Mouse (Mus musculus) neural tube, embryonic 10.5 days (tissue): ENCODE data around the gene Shroom3.
A peak's percentile ranks its signal among the peaks of the same experiment; 100 is the strongest.
"Not testable (repeated sequence)": the region's sequence is repeated elsewhere in the genome, so short reads cannot be mapped to it uniquely, and the experiment has no call there.

Experiments used
- DNase-seq: peaks from one replicate; pipeline ENCODE4 v3.0.0-alpha.2; 2017; ENCODE audit warnings: low spot score; ENCODE audit errors: extremely low spot score

Shroom3 gene

GRCm38 (mm10) chr5:92893284-92893683 is 210.0 kb downstream of the Shroom3 start:
- DNase-seq = no peak

DNA sequence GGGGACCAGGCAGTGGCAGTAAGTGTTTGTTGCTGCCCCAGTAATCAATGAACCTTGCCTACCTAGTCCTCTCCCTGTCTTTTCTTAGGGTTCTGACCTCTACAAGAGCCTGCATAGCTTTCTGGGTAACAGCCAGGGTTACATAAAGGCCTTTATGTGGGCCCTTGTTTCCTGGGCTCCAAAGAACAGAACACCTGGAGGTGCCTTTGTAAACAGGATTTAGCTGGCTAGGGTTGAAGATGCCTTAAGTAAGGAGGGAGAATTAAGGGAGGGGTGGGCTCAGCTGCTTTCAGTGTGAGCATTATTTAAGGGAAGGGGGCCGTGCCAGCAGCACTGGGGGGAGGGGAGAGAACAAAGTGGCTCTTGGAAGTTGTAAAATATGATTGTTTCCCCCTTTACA is 210.5 kb downstream of the Shroom3 start:
- DNase-seq = no peak

DNA sequence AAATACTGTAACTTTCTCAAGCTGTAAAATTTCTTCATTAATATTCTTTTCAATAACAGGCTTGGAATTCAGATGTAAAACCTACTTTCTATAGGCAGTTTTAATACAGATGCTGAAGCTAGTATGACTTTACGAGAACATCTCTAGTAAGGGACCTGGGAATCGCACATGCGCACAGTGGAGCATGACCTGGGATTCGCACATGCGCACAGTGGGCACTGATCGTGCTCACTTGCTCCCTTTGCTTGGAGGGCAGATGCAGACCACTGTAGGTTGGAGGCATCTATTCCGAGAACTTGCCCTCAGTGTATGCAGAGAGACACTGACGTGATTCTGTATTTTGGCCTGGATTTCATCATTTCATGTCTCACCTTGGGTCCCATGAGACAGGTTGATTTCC is 212.6 kb downstream of the Shroom3 start:
- no peak for DNase-seq

DNA sequence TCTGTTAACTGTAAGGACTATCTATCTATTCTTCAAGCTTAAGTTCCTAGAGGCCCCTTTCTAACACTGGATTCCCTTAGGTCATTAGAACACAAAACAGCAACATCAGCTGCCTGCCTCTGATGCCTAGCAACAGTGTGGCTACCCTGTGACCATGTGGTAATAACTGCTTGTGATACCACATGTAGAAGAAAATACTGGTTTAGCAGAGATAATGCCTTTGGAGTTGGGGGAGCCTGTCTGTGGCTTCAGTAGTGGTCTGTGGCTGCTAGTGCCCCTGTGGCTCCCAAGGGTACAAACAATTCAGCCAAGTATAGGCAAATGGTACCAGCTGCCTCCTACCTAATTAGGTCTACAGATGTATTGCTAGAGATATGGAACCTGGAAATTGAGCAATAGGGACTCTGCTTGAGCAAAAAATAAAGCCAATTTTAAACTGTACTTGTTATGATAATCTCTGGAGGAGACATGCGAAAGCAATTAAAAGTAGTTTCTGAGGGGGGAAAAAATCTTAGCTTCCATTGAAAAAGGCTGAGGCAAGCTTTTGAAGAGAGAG is 213.6 kb downstream of the Shroom3 start:
- no peak for DNase-seq

DNA sequence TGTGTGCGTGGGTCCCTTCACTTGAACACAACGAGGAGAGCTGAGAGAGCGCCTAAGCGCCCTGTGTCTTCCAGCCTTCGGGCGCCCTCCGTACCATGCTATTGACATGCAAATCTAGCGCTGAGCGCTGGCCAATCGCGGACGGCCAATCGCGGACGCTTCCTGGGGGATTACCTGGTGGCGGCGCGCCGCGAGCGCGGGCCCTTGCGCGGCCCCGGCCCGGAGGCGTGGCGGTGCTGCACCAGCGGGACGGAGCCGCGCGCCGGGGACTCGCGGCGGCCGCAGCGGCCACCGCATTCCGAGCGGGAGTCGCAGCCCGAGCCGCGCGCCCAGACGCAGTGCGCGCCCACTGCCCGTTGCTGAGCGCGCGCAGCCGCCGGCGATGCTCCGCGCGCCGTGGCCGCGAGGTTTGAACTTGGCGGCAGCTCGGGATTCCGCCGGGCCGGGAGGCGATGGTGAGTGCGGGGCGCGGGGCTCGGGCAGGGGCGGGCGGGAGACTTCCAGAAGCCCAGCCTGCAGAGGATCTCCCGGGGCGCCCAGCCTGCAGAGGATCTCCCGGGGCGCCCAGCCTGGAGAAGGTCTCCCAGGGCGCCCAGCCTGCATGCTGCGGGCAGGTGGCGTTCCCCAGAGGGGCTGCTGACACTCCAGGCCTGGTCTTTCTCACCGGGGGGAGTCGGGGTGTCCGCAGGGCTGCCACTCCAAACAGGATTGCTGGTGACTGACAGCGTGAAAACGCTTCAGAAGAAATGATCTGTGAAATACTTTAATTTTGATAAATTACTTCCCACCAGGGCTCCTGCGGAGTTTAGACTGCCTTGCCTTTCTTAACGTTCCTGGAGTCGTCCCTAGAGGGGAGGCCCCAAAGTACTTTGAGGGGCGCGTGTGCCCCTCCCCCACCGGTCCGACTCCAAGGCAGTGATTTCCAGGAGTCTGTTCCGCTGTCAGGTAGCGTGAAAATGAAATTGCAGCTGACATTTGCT is 214.8 kb downstream of the Shroom3 start:
- DNase-seq = peak; percentile 89

- no peak for DNase-seq
Measured at GRCm38 (mm10) chr5:92900470-92900869, 217.2 kb downstream of the Shroom3 start.

DNA sequence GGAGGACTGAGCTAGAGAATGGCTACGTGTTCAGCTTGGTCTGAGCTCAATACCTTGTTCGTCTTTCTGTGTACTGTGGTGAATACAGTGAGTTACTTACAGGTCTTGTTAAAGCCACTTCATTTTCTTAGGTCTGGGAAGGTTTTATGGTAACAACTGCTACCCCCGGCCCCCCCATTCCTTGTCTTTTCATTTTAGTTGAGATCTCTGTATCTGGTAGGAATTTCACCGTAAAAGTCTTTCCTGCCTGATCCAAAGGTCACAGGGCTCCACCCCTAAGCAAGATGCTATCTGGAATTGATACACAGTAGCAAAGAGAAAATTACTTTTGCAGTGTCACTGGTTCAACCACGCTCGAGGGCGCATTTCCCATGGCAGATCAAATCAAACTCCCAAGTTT is 218.6 kb downstream of the Shroom3 start:
- DNase-seq = no peak

DNA sequence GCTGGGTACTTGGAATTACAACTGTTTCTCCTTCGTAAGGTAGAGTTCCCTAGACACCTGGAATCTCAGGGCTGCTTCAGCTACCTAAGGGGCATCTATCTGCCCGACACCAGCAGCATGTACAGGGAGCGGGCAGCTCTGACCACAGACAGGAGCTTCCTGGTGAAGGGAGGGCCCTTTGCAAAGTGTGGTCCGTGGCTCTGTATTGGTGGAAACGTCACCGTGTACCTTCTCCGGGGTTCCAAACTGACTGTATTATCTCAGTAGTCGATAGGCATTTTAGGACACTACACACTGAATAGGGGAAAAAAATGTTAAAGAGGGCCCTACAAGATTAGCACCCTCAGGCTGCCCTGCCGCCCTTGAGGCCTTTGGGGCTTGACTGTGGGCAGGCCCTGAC is 221.9 kb downstream of the Shroom3 start:
- DNase-seq = no peak

DNA sequence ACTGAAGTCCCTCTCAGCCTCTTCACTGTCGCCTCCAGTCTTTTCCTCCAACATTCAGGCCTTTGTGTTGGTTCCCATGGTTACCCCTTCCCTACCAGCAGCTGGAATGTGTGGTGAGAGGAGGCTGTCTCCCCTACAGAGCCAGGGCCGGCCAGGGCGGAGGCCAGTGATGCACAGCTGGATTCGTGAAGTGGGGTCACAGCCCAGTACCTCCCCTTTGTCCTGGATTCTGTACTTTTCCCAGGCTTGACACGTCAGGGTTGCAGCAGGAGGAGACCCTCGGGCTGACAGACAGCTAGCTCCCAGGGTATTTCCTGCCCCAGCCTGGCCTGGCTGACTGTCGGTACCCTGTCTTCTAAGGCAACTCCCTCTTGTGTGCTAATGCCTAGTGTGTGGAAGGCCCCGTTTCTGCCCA is 222.4 kb downstream of the Shroom3 start:
- peak; percentile 80 for DNase-seq

DNA sequence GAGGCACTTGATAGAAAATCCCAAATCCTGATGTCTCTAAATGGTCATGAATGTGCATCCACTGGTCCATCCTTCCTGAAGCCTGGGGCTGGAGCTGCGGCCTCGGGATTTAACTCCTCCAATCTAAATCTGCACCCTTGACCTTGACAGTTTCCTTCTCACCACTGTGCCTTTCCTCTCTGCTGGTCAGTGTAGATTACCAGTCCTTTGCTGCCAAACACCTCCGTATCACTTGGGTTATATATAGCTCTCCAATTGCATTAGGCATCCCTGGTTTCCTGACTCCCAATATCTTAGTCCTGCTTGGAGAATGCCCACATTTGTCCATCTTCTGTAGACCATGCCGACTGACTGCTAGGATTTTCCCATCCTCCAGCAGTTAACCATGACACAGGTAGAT is 225.0 kb downstream of the Shroom3 start:
- no peak for DNase-seq

DNA sequence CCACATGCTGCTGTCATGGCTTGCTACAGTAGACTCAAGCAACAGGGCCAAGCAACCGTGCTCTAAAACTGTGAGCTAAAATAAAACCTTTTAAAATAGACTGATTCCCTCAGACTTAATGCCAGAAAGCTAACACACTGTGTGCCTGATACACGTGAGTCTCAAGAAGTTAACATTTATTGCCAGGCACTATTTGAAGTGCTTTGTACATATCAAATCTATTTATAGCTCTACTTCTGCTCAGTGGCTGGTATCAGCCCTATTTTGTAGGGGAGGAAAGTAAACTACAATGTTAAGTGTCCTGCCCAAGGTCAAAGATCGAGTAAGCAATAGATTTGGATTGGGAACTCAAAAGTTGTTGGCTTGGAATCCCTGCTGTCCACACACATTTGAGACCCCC is 227.6 kb downstream of the Shroom3 start:
- DNase-seq = no peak

DNA sequence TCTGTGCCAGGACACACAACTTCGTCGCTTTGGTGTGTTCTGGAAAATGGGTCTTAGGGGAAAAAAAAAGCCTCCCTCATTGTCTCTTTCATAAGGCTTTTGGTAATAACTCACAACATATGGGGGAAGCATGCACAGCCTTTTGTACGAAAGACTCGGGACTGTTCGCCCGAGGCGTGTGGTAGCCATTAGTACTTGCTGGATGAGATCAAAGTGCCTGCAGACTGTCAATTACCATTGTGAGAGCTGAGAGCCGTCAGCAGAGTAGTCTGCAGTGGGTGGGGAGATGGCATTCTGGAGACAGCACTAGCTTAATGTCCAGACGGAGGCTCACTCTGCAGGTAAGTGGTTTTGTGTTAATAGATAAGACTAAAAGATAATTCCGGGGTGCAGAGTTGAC is 232.2 kb downstream of the Shroom3 start:
- no peak for DNase-seq

DNA sequence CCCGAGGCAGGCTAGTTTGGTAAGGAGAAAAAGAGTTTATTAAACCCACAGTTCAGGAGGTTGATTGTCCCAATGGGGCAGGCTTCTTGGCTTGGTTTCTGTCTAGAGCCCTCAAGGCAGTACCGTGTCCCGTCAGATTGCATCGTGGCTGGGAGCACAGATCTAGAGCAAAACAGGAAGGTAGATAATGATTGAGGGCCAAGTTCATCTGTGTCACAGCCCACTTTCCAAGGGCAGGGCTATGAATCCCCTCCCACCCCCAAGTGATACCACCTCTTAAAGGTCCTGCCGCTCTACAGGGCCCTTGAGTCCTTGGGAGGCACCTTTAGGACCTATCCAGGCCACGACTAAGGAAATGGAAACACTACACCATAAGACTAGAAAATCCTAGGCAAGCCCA is 234.5 kb downstream of the Shroom3 start:
- DNase-seq = no peak

- DNase-seq = no peak
Measured at GRCm38 (mm10) chr5:92918170-92918569, 234.9 kb downstream of the Shroom3 start.

- DNase-seq = no peak
Measured at GRCm38 (mm10) chr5:92918866-92919265, 235.6 kb downstream of the Shroom3 start.

DNA sequence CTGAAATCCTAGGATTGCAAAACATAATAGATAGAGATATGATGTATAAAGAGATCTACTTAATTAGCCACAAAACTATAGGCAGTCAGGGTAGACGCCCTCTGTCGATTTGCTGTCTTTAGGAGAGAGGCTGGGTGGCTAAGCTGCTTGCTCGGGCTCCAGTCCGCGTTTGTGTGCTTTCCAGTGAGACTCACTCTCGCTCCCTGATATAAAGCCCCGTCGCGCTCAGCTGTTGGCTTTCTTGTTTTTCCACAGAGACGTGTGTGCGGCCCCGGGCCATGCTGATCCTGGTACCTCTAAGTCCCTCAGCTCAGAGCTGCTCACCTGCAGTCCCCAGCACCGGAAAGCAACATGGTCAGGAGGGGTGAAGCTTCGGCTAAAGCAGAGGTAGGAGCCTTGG is 236.2 kb downstream of the Shroom3 start:
- DNase-seq = no peak

DNA sequence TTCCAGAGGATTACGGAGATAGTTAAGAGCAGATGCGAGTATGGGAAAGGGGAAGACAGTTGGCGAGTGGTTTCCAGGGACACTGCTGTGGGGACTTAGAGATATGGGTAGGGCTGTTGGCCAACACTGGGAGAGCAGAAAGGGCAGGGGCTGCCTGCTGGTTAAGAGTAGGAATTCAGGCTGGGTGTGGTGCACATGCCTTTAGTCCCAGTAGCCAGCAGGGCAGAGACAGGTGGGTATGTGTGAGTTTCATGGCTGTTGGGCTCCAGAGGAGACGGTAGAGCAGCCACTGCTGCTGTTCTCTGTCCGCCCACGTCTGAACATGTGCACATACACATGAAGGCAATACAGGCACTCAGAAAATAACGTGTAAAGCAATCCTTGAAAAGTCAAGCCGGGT is 237.7 kb downstream of the Shroom3 start:
- DNase-seq = no peak

DNA sequence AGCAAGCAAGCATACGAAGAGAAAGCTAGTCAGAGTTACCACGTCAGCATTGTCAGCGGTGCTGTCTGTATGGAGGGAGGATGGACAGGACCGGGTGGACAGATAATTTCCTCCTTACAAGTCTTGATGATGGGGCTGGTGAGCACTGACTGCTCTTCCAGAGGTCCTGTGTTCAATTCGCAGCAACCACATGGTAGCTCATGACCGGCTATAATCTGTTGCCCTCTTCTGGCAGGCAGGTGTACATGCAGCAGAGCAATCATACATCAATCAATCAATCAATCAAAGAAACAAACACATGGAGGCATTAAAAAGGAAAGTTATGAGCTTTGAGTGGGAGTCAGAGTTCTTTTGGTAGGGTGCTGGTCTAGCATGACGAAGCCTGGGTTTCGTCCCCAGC is 238.5 kb downstream of the Shroom3 start:
- no peak for DNase-seq

GRCm38 (mm10) chr5:92922981-92923380 is 239.7 kb downstream of the Shroom3 start:
- DNase-seq = not testable (repeated sequence)

- DNase-seq = peak; percentile 32
Measured at GRCm38 (mm10) chr5:92924851-92925477, 241.7 kb downstream of the Shroom3 start.

GRCm38 (mm10) chr5:92927667-92928066 is 244.4 kb downstream of the Shroom3 start:
- DNase-seq = no peak

DNA sequence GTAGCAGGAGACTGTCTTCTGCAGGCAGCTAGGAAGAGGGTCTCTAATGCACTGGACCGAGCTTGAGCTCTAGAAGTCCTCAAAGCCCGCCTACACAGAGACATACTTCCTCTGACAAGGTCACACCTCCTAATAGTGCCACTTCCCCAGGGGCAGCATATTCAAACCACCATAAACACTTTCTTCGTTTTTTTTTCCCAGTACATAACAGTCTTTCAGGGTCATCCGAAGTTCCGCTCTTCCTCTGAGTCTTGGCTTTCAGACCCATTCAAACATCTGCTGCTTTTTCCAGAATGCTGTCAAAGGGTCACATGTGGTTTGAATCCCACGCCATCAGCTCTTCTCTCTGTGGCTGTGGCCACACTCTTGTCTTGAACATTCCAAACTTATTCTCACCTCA is 247.3 kb downstream of the Shroom3 start:
- DNase-seq = no peak
